Mouse (Mus musculus) stomach, postnatal 0 days (tissue): ENCODE data around the gene Ppp1r27.

Source experiments
- CTCF ChIP-seq: IDR thresholded peaks from 2 replicates; pipeline ENCODE4 v1.5.1; 2016; ENCODE audit warnings: antibody characterized with exemption, low read depth, mild to moderate bottlenecking, moderate library complexity
- EP300 ChIP-seq: optimal IDR thresholded peaks from 2 replicates; pipeline ENCODE3; 2016; ENCODE audit warnings: antibody characterized with exemption

GRCm38 (mm10) chr11:120519738-120520137 lies 31.2 kb downstream of the Ppp1r27 start:
- no peak for TF ChIP-seq CTCF
- no peak for TF ChIP-seq EP300
